Mouse (Mus musculus) heart, adult 2 months (tissue): ENCODE measurements at regions not wholly inside any gene's neighbourhood (a gene's known extent, or its start where the extent isn't known, plus 50 kb on each side); places are given as distances from the start of the nearest gene placed in this dataset.

Experiments
- DNase-seq, 2 experiments: peaks; one replicate each; pipeline ENCODE4 v3.0.0; 2021
- H3K27ac ChIP-seq: fragments of 200-600 bp; 2 replicates; pipeline ENCODE4 v1.8.1; 2022
- H3K27me3 ChIP-seq: fragments of 200-500 bp; 2 replicates; pipeline ENCODE4 v1.6.1; 2012; ENCODE audit warnings: mild to moderate bottlenecking, low read length, inconsistent platforms, mixed read lengths; ENCODE audit not compliant: control insufficient read depth, insufficient read depth
- H3K36me3 ChIP-seq: fragments of 200-500 bp; 2 replicates; pipeline ENCODE4 v1.6.1; 2012; ENCODE audit warnings: low read length, inconsistent platforms; ENCODE audit not compliant: control insufficient read depth, insufficient read depth
- H3K4me1 ChIP-seq: fragments of 200-500 bp; 2 replicates; pipeline ENCODE4 v1.6.1; 2011; ENCODE audit warnings: low read length; ENCODE audit not compliant: control insufficient read depth, insufficient read depth
- H3K4me3 ChIP-seq: fragments of 200-600 bp; 2 replicates; pipeline ENCODE4 v1.8.1; 2022
- H3K79me2 ChIP-seq: fragments of 200-500 bp; replicated peaks from 2 replicates; pipeline ENCODE4 v1.6.1; 2012; ENCODE audit warnings: mild to moderate bottlenecking, inconsistent platforms, low read length, moderate library complexity, mixed read lengths; ENCODE audit not compliant: control insufficient read depth, insufficient read depth
- H3K9ac ChIP-seq: fragments of 200-500 bp; 2 replicates; pipeline ENCODE4 v1.6.1; 2012; ENCODE audit warnings: low read depth, mild to moderate bottlenecking, control low read depth, inconsistent platforms, low read length, mixed read lengths
- CTCF ChIP-seq: fragments of 200-600 bp; IDR thresholded peaks from 2 replicates; pipeline ENCODE4 v1.8.1; 2022; ENCODE audit warnings: antibody characterized with exemption, mild to moderate bottlenecking, moderate library complexity
- EP300 ChIP-seq: fragments of 200-500 bp; IDR thresholded peaks from 2 replicates; pipeline ENCODE4 v1.6.1; 2011; ENCODE audit warnings: low read depth, low read length, control low read depth; ENCODE audit not compliant: insufficient read depth
- POLR2A ChIP-seq: fragments of 200-500 bp; IDR thresholded peaks from 2 replicates; pipeline ENCODE4 v1.6.1; 2011; ENCODE audit warnings: mild to moderate bottlenecking, low read depth, low read length, control low read depth; ENCODE audit not compliant: insufficient read depth
- WGBS: fragments of 180-500 bp; shearing (Covaris S2); methylation state at CpG from one replicate; pipeline ENCODE4 v1.1.7; 2018; 5-methylcytosine and 5-hydroxymethylcytosine counted together
- intact Hi-C: fragments of 180-260 bp; cut with DNase I; formaldehyde crosslinking; loops from one replicate; pipeline ENCODE4 v1.15.1; 2025

DNA sequence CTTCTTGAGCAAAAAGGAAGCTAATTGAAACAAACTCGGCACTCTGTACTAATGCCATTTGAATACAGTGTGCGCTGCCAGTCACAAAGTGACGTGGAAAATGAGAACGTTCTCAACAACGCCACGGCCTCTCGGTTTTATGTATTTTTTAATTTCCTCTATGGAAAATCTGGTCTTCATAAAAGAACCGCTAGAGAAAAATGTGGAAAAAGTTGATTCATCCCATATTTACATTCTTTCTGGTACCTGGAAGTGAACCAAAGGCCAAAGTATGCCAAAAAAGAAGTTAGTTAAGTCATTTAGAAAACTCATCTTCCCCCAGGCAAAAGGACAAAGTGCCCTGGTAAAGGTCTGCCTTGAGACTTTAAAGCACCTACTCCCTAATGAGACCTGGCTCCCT is 277.7 kb upstream of the Veph1 start:
- Histone ChIP-seq H3K9ac (no peak overlapping the region), H3K4me3 (no peak overlapping the region), H3K27ac (no peak overlapping the region), H3K27me3 (peaks cover 1% of the 10 kb centered on the region; the same call in 1 of the 2 replicates), H3K36me3 (no peaks in the 10 kb centered on the region), H3K79me2 (no peaks in the 10 kb centered on the region), H3K4me1 (no peaks in the 10 kb centered on the region)
- WGBS, result 82% methylated on average over 8 of the region's 8 CpGs
- DNase-seq, result no peak
- intact Hi-C loops, result no loop called here
- TF ChIP-seq CTCF (no peak), EP300 (no peak), POLR2A (no peak)

- 89% methylated on average over 12 of the region's 12 CpGs for WGBS
- no peaks in the 10 kb centered on the region for H3K36me3 ChIP-seq
- peaks cover 1% of the 10 kb centered on the region; the same call in 1 of the 2 replicates for H3K27me3 ChIP-seq
- H3K4me1 ChIP-seq, result no peaks in the 10 kb centered on the region
- H3K4me3 ChIP-seq, result no peak overlapping the region
- no peak for TF ChIP-seq CTCF
- TF ChIP-seq EP300, result no peak
- TF ChIP-seq POLR2A, result no peak
- H3K79me2 ChIP-seq, result no peaks in the 10 kb centered on the region
- intact Hi-C loops, result no loop called here
- H3K9ac ChIP-seq, result no peak overlapping the region
- H3K27ac ChIP-seq, result no peak overlapping the region
- DNase-seq, result no peak
Measured at GRCm38 (mm10) chr3:66572887-66573519, 276.4 kb upstream of the Veph1 start.

DNA sequence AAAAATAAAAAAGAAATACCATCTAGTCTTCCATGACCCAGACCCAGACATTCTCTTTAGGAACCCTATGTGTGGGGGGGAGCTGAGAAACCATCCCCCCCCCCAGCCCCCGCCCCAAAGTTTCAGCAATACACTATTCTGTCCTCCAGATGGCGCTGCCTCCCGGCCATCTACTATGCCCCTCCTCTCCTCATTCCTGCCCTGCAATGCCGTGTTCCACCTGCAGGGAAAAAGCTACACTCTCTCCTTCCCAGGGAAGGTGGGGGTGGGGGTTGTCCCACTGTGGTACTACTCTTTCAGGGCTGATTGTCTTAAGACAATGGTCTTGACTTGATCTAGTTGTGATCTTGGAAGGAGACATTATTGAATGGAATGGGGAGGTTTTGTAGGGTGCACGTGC is 273.7 kb upstream of the Veph1 start:
- no peaks in the 10 kb centered on the region for H3K4me1 ChIP-seq
- H3K27ac ChIP-seq, result no peak overlapping the region
- no peak for DNase-seq
- peaks cover 1% of the 10 kb centered on the region; the same call in 1 of the 2 replicates for H3K27me3 ChIP-seq
- intact Hi-C loops, result no loop called here
- H3K79me2 ChIP-seq, result no peaks in the 10 kb centered on the region
- no peak overlapping the region for H3K4me3 ChIP-seq
- TF ChIP-seq CTCF, result peak; percentile 50
- TF ChIP-seq EP300, result no peak
- H3K9ac ChIP-seq, result no peak overlapping the region
- WGBS, result 72% methylated on average over 5 of the region's 5 CpGs
- H3K36me3 ChIP-seq, result no peaks in the 10 kb centered on the region

DNA sequence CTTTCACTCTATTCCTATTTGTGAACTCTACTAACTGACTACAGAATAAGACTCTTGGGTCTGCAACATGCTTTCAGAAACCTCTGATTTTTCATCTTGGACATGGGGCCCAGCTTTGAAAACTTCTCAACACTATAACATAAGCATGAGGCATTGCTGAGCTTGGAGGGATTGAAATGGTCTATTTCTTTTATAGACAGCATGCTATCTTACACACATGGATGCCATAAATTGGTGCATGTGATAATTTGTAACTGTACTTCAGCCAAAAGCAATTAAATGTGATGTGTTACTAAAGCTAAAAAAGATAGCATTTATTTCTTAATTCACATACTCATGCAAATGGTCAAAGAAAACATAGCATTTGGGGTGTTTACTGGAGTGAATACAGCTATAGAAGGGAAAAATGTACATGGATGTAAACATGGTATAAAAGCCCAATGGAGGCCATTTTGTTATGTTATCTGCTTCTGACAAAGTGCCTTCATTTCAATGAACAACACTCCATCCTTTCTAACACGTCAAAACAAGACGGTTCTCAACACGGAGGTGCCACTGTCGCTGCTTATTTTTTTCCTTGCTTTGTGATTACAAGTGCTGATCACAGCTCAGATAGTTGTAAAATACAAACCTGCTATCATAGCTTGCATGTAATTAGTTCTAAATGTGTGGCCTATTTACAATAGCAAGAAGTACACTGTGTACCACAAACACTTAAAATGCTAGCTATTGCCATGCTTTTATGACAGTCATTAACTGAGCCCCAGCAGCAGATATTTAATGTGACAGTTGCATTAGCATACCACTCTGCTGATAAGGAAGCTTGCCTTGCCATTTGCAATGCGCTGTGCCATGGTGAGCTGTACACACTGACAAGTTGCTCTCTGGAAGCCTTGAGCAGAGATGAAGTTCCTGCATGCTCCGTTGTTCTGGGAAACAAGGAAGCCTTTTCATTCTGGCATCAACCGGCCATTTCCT is 267.9 kb upstream of the Veph1 start:
- WGBS, result 66% methylated on average over 7 of the region's 7 CpGs
- TF ChIP-seq EP300, result no peak
- TF ChIP-seq CTCF, result no peak
- TF ChIP-seq POLR2A, result no peak
- no peaks in the 10 kb centered on the region for H3K27me3 ChIP-seq
- no peak for DNase-seq
- no peaks in the 10 kb centered on the region for H3K36me3 ChIP-seq
- H3K4me3 ChIP-seq, result no peak overlapping the region
- intact Hi-C loops, result no loop called here
- no peak overlapping the region for H3K9ac ChIP-seq
- no peaks in the 10 kb centered on the region for H3K4me1 ChIP-seq
- H3K27ac ChIP-seq, result no peak overlapping the region
- H3K79me2 ChIP-seq, result no peaks in the 10 kb centered on the region

DNA sequence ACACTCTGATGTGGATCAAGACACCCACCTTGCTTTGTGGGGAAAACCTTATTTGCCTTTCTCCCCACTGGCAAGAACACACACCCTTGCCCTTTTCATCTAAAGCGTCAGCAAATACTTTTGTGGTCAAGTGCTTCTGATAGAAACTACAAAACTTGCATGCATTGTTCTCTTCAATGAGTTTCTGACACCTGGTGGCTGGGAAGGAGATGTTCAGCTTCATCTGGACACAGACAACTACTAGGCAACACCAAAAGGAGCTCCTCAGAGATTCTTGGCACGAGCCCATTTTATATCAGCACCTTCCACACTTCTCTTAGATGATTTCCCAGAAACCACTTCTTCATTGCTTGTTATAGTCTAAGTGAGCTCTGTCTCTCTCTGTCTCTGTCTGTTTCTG is 266.7 kb upstream of the Veph1 start:
- Histone ChIP-seq H3K4me3 (no peak overlapping the region), H3K27ac (no peak overlapping the region), H3K36me3 (no peaks in the 10 kb centered on the region), H3K4me1 (no peaks in the 10 kb centered on the region), H3K9ac (no peak overlapping the region), H3K27me3 (no peaks in the 10 kb centered on the region), H3K79me2 (no peaks in the 10 kb centered on the region)
- WGBS, result 42% methylated on average over 2 of the region's 2 CpGs
- TF ChIP-seq POLR2A, result no peak
- no peak for TF ChIP-seq CTCF
- no peak for TF ChIP-seq EP300
- no peak for DNase-seq
- intact Hi-C loops, result no loop called here

DNA sequence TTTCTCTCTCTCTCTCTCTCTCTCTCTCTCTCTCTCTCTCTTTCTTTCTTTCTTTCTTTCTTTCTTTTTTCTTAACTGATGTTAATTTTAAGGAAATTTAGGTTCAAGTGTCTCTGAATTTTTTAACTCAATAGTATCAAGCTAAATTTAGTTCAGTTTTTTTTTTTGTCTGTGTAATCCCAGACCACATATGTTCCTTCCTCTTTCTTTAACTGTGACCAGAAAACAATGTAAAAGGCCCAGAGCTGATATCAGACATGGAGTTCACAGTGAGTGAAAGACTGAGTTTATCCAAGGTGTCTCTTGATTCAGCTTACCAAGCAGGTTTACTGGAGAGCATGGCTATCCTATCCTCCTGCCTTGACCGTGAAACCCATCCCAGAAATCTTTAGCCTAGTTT is 258.9 kb upstream of the Veph1 start:
- WGBS, result 86% methylated on average over 1 of the region's 1 CpGs
- TF ChIP-seq POLR2A (no peak), EP300 (no peak), CTCF (no peak)

More for the DNA sequence above, 258.9 kb upstream of the Veph1 start:
- Histone ChIP-seq H3K9ac (no peak overlapping the region), H3K27me3 (no peaks in the 10 kb centered on the region), H3K4me3 (no peak overlapping the region), H3K36me3 (no peaks in the 10 kb centered on the region), H3K27ac (no peak overlapping the region), H3K4me1 (no peaks in the 10 kb centered on the region), H3K79me2 (no peaks in the 10 kb centered on the region)
- DNase-seq, result no peak
- intact Hi-C loops, result no loop called here
